Mouse (Mus musculus) common myeloid progenitor, adult 5-6 weeks (primary cell): Measurements from ENCODE around the gene Cntn5. TPM values are rescaled to one million over a fixed set of nuclear protein-coding genes. Genes with fewer than 3 reads are reported as not detected.

Experiments
- ATAC-seq: replicated peaks from 2 replicates; pipeline ENCODE4 v1.8.0; 2016; ENCODE audit warnings: low read depth, mild to moderate bottlenecking, moderate TSS enrichment, inconsistent platforms; ENCODE audit not compliant: poor library complexity, severe bottlenecking
- total RNA-seq: library from RNA; stranded (forward); fragments of 200-1000, 187-1606 nt; gene quantifications from 2 replicates; pipeline ENCODE4 v1.2.3, GENCODE M21; 2017

Gene Cntn5
- total RNA-seq, 1 experiment from 2014 or later: not detected

GRCm38 (mm10) chr9:10268836-10269235 is 635.7 kb downstream of the Cntn5 start:
- ATAC-seq: no peak

- no peak for ATAC-seq
These were observed 639.0 kb downstream of the Cntn5 start for GRCm38 (mm10) chr9:10265616-10266015.

GRCm38 (mm10) chr9:10233364-10233763 is 671.2 kb downstream of the Cntn5 start:
- ATAC-seq: no peak

GRCm38 (mm10) chr9:10232066-10232465 is 672.5 kb downstream of the Cntn5 start:
- ATAC-seq: no peak

GRCm38 (mm10) chr9:10230973-10231372 is 673.6 kb downstream of the Cntn5 start:
- no peak for ATAC-seq

- no peak for ATAC-seq
These were observed 674.9 kb downstream of the Cntn5 start for GRCm38 (mm10) chr9:10229716-10230115.

GRCm38 (mm10) chr9:10226013-10226412 is 678.6 kb downstream of the Cntn5 start:
- no peak for ATAC-seq

- no peak for ATAC-seq
These were observed 718.5 kb downstream of the Cntn5 start for GRCm38 (mm10) chr9:10186063-10186462.

GRCm38 (mm10) chr9:10170526-10170925 is 734.0 kb downstream of the Cntn5 start:
- no peak for ATAC-seq

GRCm38 (mm10) chr9:10121350-10122057 is 783.1 kb downstream of the Cntn5 start:
- no peak for ATAC-seq

GRCm38 (mm10) chr9:10116581-10116980 is 788.0 kb downstream of the Cntn5 start:
- ATAC-seq: no peak

GRCm38 (mm10) chr9:10109156-10109555 is 795.4 kb downstream of the Cntn5 start:
- no peak for ATAC-seq

- no peak for ATAC-seq
These were observed 796.7 kb downstream of the Cntn5 start for GRCm38 (mm10) chr9:10107861-10108260.

GRCm38 (mm10) chr9:10101812-10102440 is 802.6 kb downstream of the Cntn5 start:
- ATAC-seq: no peak

GRCm38 (mm10) chr9:10076282-10076681 is 828.3 kb downstream of the Cntn5 start:
- ATAC-seq: no peak

- no peak for ATAC-seq
These were observed 831.2 kb downstream of the Cntn5 start for GRCm38 (mm10) chr9:10073401-10073800.

GRCm38 (mm10) chr9:10072860-10073259 is 831.7 kb downstream of the Cntn5 start:
- ATAC-seq: no peak

GRCm38 (mm10) chr9:10071271-10071670 is 833.3 kb downstream of the Cntn5 start:
- no peak for ATAC-seq

GRCm38 (mm10) chr9:10044969-10045789 is 859.4 kb downstream of the Cntn5 start:
- no peak for ATAC-seq

- ATAC-seq: no peak
These were observed 861.6 kb downstream of the Cntn5 start for GRCm38 (mm10) chr9:10043001-10043400.

GRCm38 (mm10) chr9:10015129-10015528 is 889.4 kb downstream of the Cntn5 start:
- ATAC-seq: no peak
